In genomic region chr7:92897021-92897420, GRCm38 (mm10) we compare ENCODE assay signal across 9 mouse cellular contexts. TPM values are rescaled to one million over a fixed set of nuclear protein-coding genes. Genes with fewer than 3 reads are reported as not detected.
A peak's percentile ranks its signal among the peaks of the same experiment; 100 is the strongest.
DNase-seq lines count a peak whose midpoint lies in the region; ATAC-seq and TF ChIP-seq lines count a peak whose summit lies in the region.
"Had no signal": no experiment of that assay in that cellular context is flagged by ENCODE, and none has a peak within 500 bp of the region (broad histone marks: within the 10 kb centered on the region; RNA-seq: fewer than 3 reads in every experiment).

No protein-coding gene starts in this region.

- no peak; the same call in 1 of the 2 replicates for ATAC-seq in forebrain, embryonic 15.5 days (replicated peaks)
- peak; percentile 66; the same call in 1 of the 2 replicates for ATAC-seq in common myeloid progenitor, adult 5-6 weeks (replicated peaks; ENCODE audit: low read depth, poor library complexity, severe bottlenecking)
- 0 out of 2 replicates have a peak, but pooled peaks have one; percentile 29 for ATAC-seq in liver, postnatal 0 days

- TF ChIP-seq CTCF in liver, postnatal 0 days (IDR thresholded peaks at IDR 0.05; ENCODE audit: low read depth), result peak; percentile 59

- H3K27ac ChIP-seq in forebrain, embryonic 10.5 days, result no peak overlapping the region
- no peak overlapping the region for H3K27ac ChIP-seq in forebrain, embryonic 15.5 days (replicated peaks)
- no peak overlapping the region for H3K27ac ChIP-seq in liver, postnatal 0 days (ENCODE audit: low read depth)
- H3K27ac ChIP-seq: neural tube, embryonic 12.5 days had no signal

- no peak overlapping the region for H3K4me3 ChIP-seq in forebrain, embryonic 10.5 days
- no peak overlapping the region for H3K4me3 ChIP-seq in forebrain, embryonic 15.5 days
- H3K4me3 ChIP-seq in liver, postnatal 0 days (ENCODE audit: low read depth, low read length), result no peak overlapping the region
- H3K4me3 ChIP-seq: neural tube, embryonic 12.5 days had no signal

- no peaks in the 10 kb centered on the region for H3K4me1 ChIP-seq in forebrain, embryonic 10.5 days
- H3K4me1 ChIP-seq in forebrain, embryonic 15.5 days, result no peaks in the 10 kb centered on the region
- H3K4me1 ChIP-seq in liver, postnatal 0 days (ENCODE audit: insufficient read depth), result no peaks in the 10 kb centered on the region
- H3K4me1 ChIP-seq: neural tube, embryonic 12.5 days had no signal

- H3K36me3 ChIP-seq in forebrain, embryonic 10.5 days (replicated peaks), result peaks cover 4% of the 10 kb centered on the region
- H3K36me3 ChIP-seq in forebrain, embryonic 15.5 days, result no peaks in the 10 kb centered on the region
- H3K36me3 ChIP-seq in liver, postnatal 0 days (replicated peaks; ENCODE audit: insufficient read depth, low read length), result no peaks in the 10 kb centered on the region
- H3K36me3 ChIP-seq: neural tube, embryonic 12.5 days had no signal

- no peak overlapping the region for H3K4me2 ChIP-seq in forebrain, embryonic 15.5 days (replicated peaks)
- no peak overlapping the region for H3K4me2 ChIP-seq in liver, postnatal 0 days (ENCODE audit: low read depth, low read length)
- H3K4me2 ChIP-seq: neural tube, embryonic 12.5 days had no signal

- TF ChIP-seq EP300 in liver, postnatal 0 days (IDR thresholded peaks at IDR 0.05; ENCODE audit: low read depth), result no peak

- H3K9me3 ChIP-seq in forebrain, embryonic 10.5 days, result 0 out of 2 replicates have a peak, but pooled peaks cover 3% of the 10 kb centered on the region
- H3K9me3 ChIP-seq in forebrain, embryonic 15.5 days, result no peaks in the 10 kb centered on the region
- H3K9me3 ChIP-seq in liver, postnatal 0 days (ENCODE audit: low read length), result no peaks in the 10 kb centered on the region
- H3K9me3 ChIP-seq: neural tube, embryonic 12.5 days had no signal

- H3K9ac ChIP-seq in forebrain, embryonic 15.5 days (replicated peaks), result no peak overlapping the region
- H3K9ac ChIP-seq in liver, postnatal 0 days (replicated peaks), result no peak overlapping the region
- H3K9ac ChIP-seq: neural tube, embryonic 12.5 days had no signal

- 64% methylated on average over 2 of the region's 2 CpGs for WGBS in forebrain, embryonic 10.5 days
- 65% methylated on average over 2 of the region's 2 CpGs for WGBS in forebrain, embryonic 15.5 days
- 45% methylated on average over 2 of the region's 2 CpGs for WGBS in liver, postnatal 0 days (ENCODE audit: insufficient replicate concordance)

- peak; percentile 13 for DNase-seq in forebrain, embryonic 10.5 days (ENCODE audit: extremely low spot score, low spot score)
- DNase-seq in lung, postnatal 10 days, result peak; percentile 46
- no peak for DNase-seq in lung, postnatal 36 days
- DNase-seq in liver, postnatal 0 days, result no peak
- DNase-seq in urinary bladder, adult 18-20 months (ENCODE audit: low spot score in 2 of 2), result no peak
- no peak for DNase-seq in cerebellum, postnatal 36 days

- no peaks in the 10 kb centered on the region for H3K27me3 ChIP-seq in forebrain, embryonic 10.5 days (ENCODE audit: poor library complexity, severe bottlenecking)
- H3K27me3 ChIP-seq in forebrain, embryonic 15.5 days, result no peaks in the 10 kb centered on the region
- no peaks in the 10 kb centered on the region for H3K27me3 ChIP-seq in liver, postnatal 0 days (ENCODE audit: insufficient read depth, low read length)
- H3K27me3 ChIP-seq: neural tube, embryonic 12.5 days had no signal

RNA-seq across cellular contexts. Expression of gene Prcp, which starts 22.8 kb away (rescaled TPM):
- 19.5 and 21.2 TPM in 2 replicates for polyA plus RNA-seq in forebrain, embryonic 10.5 days (2016; fragmentation: Nextera tagmentation; extraction: Ambion mirVana)
- polyA plus RNA-seq in forebrain, embryonic 15.5 days (2015; fragmentation: Nextera tagmentation; extraction: Ambion mirVana), result 16.6 and 17.4 TPM in 2 replicates
- 52.6 and 59.2 TPM in 2 replicates for total RNA-seq in common myeloid progenitor, adult 5-6 weeks (2017)
- 10.2 and 11.5 TPM in 2 replicates for polyA plus RNA-seq in liver, postnatal 0 days (2015; fragmentation: Nextera tagmentation; extraction: Ambion mirVana)

RNA-seq across cellular contexts. Expression of gene Ddias, which starts 23.0 kb away (rescaled TPM):
- polyA plus RNA-seq in forebrain, embryonic 10.5 days (2016; fragmentation: Nextera tagmentation; extraction: Ambion mirVana), result 25.3 and 26.6 TPM in 2 replicates
- 7.5 and 9.3 TPM in 2 replicates for polyA plus RNA-seq in forebrain, embryonic 15.5 days (2015; fragmentation: Nextera tagmentation; extraction: Ambion mirVana)
- 23.0 and 23.7 TPM in 2 replicates for total RNA-seq in common myeloid progenitor, adult 5-6 weeks (2017)
- polyA plus RNA-seq in liver, postnatal 0 days (2015; fragmentation: Nextera tagmentation; extraction: Ambion mirVana), result 3.7 and 3.9 TPM in 2 replicates

Comparison
In these comparisons a context has a peak if more than half of its experiments do, and no peak if none do; other contexts are left out.
1. DNase-seq: peak in forebrain, embryonic 10.5 days (single experiment) and lung, postnatal 10 days (single experiment); none in lung, postnatal 36 days (single experiment), liver, postnatal 0 days (single experiment), urinary bladder, adult 18-20 months (0 of 2) and cerebellum, postnatal 36 days (0 of 2).